Mouse (Mus musculus) NIH3T3 (cell line): Measurements from ENCODE around the gene Ltb4r1.

Source experiments
- DNase-seq: peaks from one replicate; pipeline ENCODE4 v3.0.0-alpha.2; 2012; ENCODE audit warnings: low read depth

Ltb4r1 gene

DNA sequence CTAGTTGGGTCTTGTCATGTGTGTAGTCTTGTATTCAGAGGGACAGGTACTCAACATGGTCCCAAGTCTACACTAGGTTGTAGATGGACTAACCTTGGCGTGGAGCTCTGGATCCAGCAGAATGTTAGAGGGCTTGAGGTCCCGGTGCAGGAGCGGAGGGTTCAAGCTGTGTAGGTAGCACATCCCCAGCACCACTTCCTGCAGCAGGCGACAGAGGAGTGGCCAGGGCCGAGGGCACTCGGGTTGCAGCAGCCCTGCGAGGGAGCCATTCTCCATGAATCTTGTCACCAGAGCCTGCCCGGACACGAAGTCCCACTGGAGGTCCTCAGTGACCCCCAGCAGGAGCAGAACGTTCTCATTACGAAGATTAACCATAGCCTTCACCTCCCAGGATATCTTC, 22.0 kb downstream of the Ltb4r1 start:
- DNase-seq, result no peak

DNA sequence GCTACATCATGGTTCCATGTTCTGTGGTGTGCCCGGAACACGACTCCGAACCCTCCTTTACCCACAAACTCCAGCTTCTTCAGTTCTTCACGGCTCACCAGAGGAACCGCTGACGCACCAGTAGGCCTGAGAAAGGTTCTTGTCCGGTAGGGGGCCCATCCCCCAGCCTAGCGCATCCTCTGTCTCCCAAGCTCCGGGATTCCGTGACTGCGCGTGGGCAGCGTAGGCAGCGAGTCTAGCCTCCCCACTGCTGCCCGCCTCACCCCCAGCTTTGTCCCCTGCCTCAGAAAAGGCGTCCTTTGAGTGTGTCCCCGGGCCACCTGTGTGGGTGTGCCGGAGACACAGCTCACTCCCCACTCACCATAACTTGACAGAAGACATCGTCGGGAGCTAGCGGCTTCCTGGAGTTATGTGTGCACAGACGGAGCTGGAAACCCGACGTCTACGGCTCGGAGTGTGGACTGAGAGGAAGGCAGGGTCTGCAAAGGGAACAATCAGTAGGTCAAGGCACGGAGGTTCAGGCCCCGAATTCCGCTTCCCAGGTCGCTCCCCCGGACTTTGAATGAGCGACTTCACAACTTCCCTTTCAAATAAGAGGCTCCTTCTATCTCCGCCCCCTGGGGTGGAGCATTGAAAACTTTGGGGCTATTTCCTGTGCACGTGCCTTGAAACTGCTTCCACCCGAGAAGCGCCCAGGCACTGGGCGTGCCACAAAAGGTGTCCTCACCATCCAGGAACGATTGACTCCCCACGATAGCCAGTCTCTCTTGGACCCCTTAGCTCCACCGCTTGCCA, 22.7 kb downstream of the Ltb4r1 start, which contains the start of gene Ripk3:
Gene Ripk3, minus strand, starts transcription at position 610 of the 795 bp plus-strand sequence.
- peak; percentile 33 for DNase-seq

DNA sequence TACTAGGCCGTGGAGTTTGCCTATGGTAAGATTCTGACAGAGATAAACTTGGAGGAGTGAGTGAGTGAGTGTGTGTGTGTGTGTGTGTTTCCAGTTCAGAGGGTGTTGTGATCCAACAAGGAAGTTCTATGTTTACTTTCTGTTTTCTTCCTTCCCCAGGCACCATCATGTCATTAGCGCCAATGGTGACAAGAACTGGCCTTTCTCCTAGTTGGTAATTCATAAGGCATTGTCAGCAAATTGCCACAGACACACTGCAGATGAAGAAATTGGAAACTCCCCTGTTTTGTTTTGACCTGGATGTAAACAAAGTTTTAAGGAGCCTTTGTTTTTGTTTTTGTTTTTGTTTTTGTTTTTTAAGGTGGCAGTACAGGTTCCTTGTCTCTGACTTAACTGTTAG, 27.7 kb downstream of the Ltb4r1 start:
- DNase-seq, result no peak

DNA sequence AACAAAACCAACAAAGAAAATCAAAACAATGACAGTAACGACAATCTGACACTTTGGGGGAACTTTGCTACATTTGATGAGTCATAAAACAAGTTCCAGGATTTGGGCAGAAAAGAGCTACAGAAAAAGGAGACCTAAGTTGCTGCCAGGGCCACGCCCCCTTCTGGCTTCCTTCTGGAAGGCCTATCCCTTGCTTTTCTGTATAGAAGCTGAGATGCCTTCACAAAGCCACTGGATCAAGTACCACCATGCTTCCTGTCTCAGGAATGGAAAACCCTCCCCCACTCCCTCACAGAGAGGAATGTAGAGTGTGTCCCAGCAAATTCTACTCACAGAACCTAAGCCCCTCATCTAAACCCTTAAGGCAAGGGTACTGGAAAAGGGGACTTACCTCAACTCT, 28.2 kb downstream of the Ltb4r1 start:
- peak; percentile 80 for DNase-seq

DNA sequence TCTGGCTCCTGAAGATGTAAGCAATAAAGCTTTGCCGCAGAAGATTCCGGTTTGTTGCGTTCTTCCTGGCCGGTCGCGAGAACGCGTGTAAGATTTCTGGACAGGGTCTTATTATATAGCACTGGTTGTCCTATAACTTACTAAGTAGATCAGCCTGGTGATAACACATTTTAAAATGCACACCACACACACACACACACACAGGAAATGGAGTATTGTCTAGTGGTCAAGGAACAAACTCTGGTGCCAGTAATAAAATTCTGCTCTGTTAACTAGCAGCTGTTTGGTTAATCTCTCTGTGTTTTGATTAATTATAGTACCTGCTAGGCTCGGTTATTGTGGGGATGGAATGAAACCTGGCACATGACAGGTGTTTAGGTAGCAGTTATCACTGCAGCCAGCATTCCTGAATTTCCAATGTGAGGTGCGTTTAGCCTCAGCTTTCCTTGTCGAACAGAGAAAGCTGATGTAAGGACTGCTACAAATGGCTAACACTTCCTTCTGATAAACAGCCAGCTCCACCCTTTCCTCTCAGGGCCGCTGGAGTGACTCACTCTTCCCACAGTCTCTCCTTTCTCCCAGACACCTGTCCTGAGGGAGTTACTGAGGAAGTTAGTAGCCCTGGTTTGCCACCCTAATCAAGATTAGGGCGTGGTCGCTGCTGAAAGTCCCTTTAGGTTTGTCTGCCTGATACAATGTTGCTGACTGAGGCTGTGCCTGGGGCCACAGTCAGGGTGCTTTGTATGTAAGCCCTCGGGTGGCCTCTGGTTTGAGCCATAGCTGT, 29.8 kb downstream of the Ltb4r1 start:
- DNase-seq, result peak; percentile 64

DNA sequence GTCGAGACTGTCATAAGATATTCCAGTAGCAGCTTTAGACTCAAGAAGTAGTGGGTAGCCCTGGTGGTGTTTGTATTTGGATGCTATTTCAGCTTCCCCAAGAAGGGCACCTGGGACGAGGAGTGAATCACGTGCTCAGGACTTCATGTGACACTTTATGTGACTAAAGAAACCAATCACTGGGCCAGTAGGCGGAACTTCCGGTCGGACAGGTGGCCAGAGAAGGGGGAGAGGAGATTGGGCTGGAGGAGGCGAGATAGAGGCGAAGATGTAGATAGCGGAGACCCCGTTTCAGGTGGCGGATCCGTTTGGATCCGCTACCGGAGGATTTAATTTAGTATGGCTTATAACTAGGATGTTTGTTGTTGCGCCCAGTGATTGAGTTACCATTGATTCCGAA, 49.1 kb downstream of the Ltb4r1 start:
- peak; percentile 50 for DNase-seq

DNA sequence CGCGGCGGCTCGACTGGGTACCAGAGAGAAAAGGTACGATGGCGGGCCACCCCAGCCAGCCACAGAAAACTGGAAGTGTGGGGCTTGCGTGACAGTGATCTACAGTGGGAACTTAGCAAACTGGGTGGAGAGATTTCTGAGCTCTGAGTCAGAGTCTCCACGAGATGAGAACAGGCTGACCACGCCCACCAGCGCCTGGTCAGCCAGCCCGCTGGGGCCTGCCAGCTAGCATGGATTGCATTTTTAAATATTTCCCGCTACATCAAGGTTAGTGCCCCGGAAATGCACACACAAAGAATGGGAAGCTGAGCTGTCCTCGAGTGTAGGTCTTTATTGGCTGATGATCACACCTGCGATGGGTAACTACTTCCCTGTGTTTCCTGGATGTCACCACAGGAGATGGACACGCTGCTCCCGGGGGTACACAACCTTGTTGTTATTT, 49.6 kb downstream of the Ltb4r1 start:
- peak; percentile 91 for DNase-seq
